Mouse (Mus musculus) intestine, embryonic 16.5 days (tissue): Measurements from ENCODE around the gene Arhgef17. TPM values are rescaled to one million over a fixed set of nuclear protein-coding genes. Genes with fewer than 3 reads are reported as not detected.

ENCODE experiments used
- ATAC-seq: fragments of 200-750 bp; cut with Nextera tagmentation; 2 replicates; pipeline ENCODE4 v1.8.0; 2017; ENCODE audit warnings: moderate TSS enrichment, moderate library complexity
- H3K27ac ChIP-seq: fragments of 300-500 bp; sonication (generic); 2 replicates; pipeline ENCODE4 v1.5.1; 2014; ENCODE audit warnings: mild to moderate bottlenecking, low read length
- H3K27me3 ChIP-seq: fragments of 300-500 bp; sonication (generic); replicated peaks from 2 replicates; pipeline ENCODE4 v1.6.1; 2014; ENCODE audit warnings: low read length, control low read depth, mixed read lengths; ENCODE audit not compliant: control insufficient read depth, insufficient read depth
- H3K36me3 ChIP-seq: fragments of 300-500 bp; sonication (generic); 2 replicates; pipeline ENCODE4 v1.6.1; 2014; ENCODE audit warnings: low read length, control low read depth; ENCODE audit not compliant: control insufficient read depth, insufficient read depth
- H3K4me1 ChIP-seq: fragments of 300-500 bp; sonication (generic); 2 replicates; pipeline ENCODE4 v1.6.1; 2014; ENCODE audit warnings: low read length, control low read depth, mixed read lengths; ENCODE audit not compliant: control insufficient read depth, insufficient read depth
- H3K4me2 ChIP-seq: fragments of 300-500 bp; sonication (generic); 2 replicates; pipeline ENCODE4 v1.6.1; 2014; ENCODE audit warnings: low read depth, low read length, control low read depth
- H3K4me3 ChIP-seq: fragments of 300-500 bp; sonication (generic); 2 replicates; pipeline ENCODE4 v1.5.1; 2014; ENCODE audit warnings: mild to moderate bottlenecking, low read length
- H3K9ac ChIP-seq: fragments of 300-500 bp; sonication (generic); 2 replicates; pipeline ENCODE4 v1.6.1; 2014; ENCODE audit warnings: low read depth, low read length
- H3K9me3 ChIP-seq: fragments of 300-500 bp; sonication (generic); 2 replicates; pipeline ENCODE4 v1.6.1; 2016; ENCODE audit warnings: low read length, control low read depth; ENCODE audit not compliant: control insufficient read depth
- WGBS: fragments of 180-500 bp; shearing (Covaris S2); extraction: QIAGEN DNeasy Blood & Tissue Kit; methylation state at CpG from one replicate; pipeline ENCODE4 v1.1.7; 2014; 5-methylcytosine and 5-hydroxymethylcytosine counted together
- microRNA-seq: library from miRNA; unstranded; fragments of <30 nt; microRNA quantifications from one replicate; pipeline ENCODE4, GENCODE M21; 2016
- polyA plus RNA-seq: library from polyadenylated mRNA; unstranded; fragments of >200 nt; fragmentation: Nextera tagmentation; extraction: Ambion mirVana; gene quantifications from 2 replicates; pipeline ENCODE4 v1.2.1, GENCODE M21; 2015

Gene Arhgef17
- polyA plus RNA-seq, 1 experiment from 2014 or later, result 4.1 TPM

GRCm38 (mm10) chr7:100824661-100825060 is 107.2 kb downstream of the Arhgef17 start:
- H3K27me3 ChIP-seq, result no peaks in the 10 kb centered on the region
- H3K27ac ChIP-seq, result no peak overlapping the region
- no peak overlapping the region for H3K4me3 ChIP-seq
- H3K4me1 ChIP-seq, result no peaks in the 10 kb centered on the region
- no peak for ATAC-seq
- no peak overlapping the region for H3K4me2 ChIP-seq
- H3K9me3 ChIP-seq, result no peaks in the 10 kb centered on the region
- H3K9ac ChIP-seq, result no peak overlapping the region
- H3K36me3 ChIP-seq, result no peaks in the 10 kb centered on the region
- 94% methylated on average over 3 of the region's 3 CpGs for WGBS

Small RNAs within 50 kb of the gene (microRNA-seq; reads per million reads assigned to microRNA genes)
- gene Mir3102, result 52.4 reads per million, percentile 40 among the genes with 10 or more reads in this experiment

Other genes with a start within 250 kb of the Arhgef17 start
- 21.2 and 24.9 TPM in 2 replicates for gene Fam168a, start 225.5 kb downstream of the Arhgef17 start, polyA plus RNA-seq
- gene Relt, start 68.7 kb downstream of the Arhgef17 start, polyA plus RNA-seq, result 2.4 and 3.8 TPM in 2 replicates
- gene P2ry6, start 42.5 kb upstream of the Arhgef17 start, polyA plus RNA-seq, result 9.0 and 9.8 TPM in 2 replicates
- gene P2ry2, start 80.8 kb upstream of the Arhgef17 start, polyA plus RNA-seq, result 3.1 and 3.3 TPM in 2 replicates
- 19.7 and 23.6 TPM in 2 replicates for gene Fchsd2, start 160.8 kb upstream of the Arhgef17 start, polyA plus RNA-seq